Mouse (Mus musculus) embryo, embryonic 11.5 days (tissue): ENCODE measurements around the gene N4bp3.

Source experiments
- DNase-seq: peaks from one replicate; pipeline ENCODE4 v3.0.0-alpha.2; 2012; ENCODE audit warnings: low read depth, low spot score

N4bp3 gene

DNA sequence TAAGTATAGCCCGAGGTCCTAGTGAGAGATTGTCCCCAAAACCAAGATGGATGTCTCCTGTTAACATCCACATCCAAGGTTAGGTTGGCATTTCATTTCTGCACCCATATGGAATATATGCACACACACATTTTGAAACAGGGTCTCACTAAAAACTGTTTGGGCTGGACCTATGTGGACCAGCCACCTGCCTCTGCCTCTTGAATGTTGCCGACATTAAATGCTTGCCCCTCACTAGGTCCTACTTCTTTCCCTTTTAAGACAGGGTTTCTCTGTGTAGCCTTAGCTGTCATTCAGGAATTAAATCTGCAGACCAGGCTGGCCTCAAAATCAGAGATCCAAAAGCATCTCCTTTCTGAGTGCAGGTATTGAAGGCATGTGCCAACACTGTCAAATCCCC is 53.1 kb downstream of the N4bp3 start:
- no peak for DNase-seq

DNA sequence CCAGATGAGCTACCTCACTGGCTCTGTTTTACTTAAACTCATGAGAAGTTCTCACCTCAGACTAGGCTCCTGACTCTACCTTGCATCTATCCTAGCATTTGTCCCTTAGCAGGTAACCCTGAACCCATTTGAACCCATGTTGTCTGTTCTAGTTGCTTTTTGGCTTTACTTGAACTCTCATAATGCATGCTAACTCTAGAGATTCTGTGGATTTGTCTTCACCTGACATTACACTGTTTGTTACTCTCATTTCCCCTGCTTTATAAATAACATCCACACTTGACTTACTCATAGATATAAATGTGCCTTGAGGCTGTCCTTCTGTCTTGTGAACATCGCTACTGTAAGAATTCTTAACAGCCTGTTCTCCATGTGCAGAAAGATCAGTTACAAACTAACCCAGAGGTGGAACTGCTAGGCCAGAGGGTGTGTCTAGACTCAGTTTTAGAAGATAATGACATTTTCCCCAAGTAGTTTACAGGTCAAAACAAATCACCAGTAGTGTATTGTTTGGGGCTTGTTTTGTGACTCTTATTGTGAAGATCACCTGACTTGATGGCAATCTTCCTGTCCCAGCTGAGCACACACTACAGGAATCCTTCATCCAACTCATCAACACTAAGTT is 55.1 kb downstream of the N4bp3 start:
- DNase-seq = no peak

DNA sequence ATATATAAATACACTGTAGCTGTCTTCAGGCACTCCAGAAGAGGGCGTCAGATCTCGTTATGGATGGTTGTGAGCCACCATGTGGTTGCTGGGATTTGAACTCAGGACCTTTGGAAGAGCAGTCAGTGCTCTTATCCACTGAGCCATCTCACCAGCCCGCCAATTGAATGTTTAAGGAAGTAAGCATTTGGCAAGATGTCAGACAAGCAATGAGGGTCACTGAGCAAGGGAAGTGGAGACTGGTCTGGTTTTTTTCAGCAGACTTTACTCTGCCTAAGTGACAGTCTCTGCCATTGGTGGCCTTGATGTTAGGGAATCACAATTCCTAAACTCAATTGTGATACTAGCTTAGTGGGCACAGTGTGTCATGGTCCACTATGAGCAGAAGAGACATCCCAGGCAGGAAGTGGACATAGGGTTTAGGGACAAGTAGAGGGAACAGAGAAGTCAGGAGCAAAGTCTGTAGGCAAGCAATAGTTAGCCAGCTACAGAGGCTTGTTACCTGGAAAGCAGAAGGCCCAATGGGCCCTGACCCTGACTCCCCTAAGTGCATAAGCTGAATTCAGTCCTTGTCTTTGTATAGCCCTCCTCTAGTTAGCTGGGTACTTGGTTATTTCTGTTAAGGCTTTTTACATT is 55.8 kb downstream of the N4bp3 start:
- no peak for DNase-seq

DNA sequence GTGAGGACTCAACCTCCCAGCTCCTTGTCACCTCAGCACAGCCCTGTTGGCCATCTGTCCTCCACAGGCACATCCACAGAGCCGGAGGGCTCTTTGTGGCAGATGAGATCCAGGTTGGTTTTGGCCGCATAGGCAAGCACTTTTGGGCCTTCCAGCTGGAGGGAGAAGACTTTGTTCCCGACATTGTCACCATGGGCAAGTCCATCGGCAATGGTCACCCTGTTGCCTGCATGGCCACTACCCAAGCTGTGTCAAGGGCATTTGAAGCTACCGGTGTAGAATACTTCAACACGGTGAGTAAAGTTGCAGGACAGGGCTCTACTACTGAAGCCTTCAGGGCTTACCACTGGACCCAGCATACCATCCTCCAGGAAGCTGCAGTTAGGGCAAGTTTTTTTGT is 56.8 kb downstream of the N4bp3 start:
- DNase-seq = no peak

DNA sequence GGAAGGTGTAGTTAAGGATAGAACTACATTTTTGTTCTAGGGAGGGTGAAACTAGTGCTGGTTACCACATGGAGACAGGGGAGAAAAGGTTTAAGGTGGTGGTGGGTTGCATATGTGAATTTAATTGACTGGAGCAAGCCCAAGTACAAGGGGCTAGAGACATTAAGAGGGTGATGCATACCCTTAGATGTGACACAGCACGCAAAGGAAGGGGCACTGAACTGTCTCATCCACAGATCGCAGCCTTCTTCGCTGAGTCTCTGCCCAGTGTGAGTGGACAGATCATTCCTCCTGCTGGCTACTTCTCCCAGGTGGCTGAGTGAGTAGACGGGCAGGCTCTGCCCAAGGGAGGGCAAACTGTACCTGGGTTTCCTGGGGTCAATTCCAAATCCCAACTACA is 57.3 kb downstream of the N4bp3 start:
- no peak for DNase-seq
